Mouse (Mus musculus): ENCODE results near the gene H2-T24. TPM values are rescaled to one million over a fixed set of nuclear protein-coding genes. Genes with fewer than 3 reads are reported as not detected.
"Not testable (repeated sequence)": the region's sequence is repeated elsewhere in the genome, so short reads cannot be mapped to it uniquely, and the experiment has no call there.

H2-T24 gene
- 1.8 TPM in 2 replicates for polyA plus RNA-seq (2015; fragmentation: Nextera tagmentation; extraction: Ambion mirVana)

GRCm38 (mm10) chr17:36020191-36021073 is at the start of gene H2-T24:
Gene H2-T24, minus strand, starts transcription at chr17:36020560.
- H3K4me2 ChIP-seq (ENCODE audit: low read depth, low read length) = peak within 1 kb of the TSS; percentile 36; the same call in 1 of the 2 replicates
- peak within 1 kb of the TSS; percentile 51 for H3K27ac ChIP-seq (ENCODE audit: low read length)
- peak; percentile 86 for ATAC-seq
- H3K9ac ChIP-seq (ENCODE audit: low read depth, low read length) = no peak within 1 kb of the TSS
- 30% methylated on average over 15 of the region's 15 CpGs for WGBS
- H3K4me1 ChIP-seq (ENCODE audit: control insufficient read depth, insufficient read depth, low read length) = peaks cover 9% of the 10 kb centered on the region
- H3K9me3 ChIP-seq (ENCODE audit: control insufficient read depth, low read length) = no peaks in the 10 kb centered on the region
- H3K4me3 ChIP-seq (ENCODE audit: low read length) = peak within 1 kb of the TSS; percentile 18
- no peaks in the 10 kb centered on the region for H3K36me3 ChIP-seq (ENCODE audit: control insufficient read depth, insufficient read depth, low read length)
- H3K27me3 ChIP-seq (replicated peaks; ENCODE audit: control insufficient read depth, insufficient read depth, low read length) = no peaks in the 10 kb centered on the region

GRCm38 (mm10) chr17:36060829-36061228 is 40.5 kb upstream of the H2-T24 start:
- H3K9me3 ChIP-seq (ENCODE audit: control insufficient read depth, low read length) = no peaks in the 10 kb centered on the region
- H3K4me3 ChIP-seq (ENCODE audit: low read length) = no peak overlapping the region
- WGBS = 33% methylated on average over 2 of the region's 2 CpGs
- no peak overlapping the region for H3K27ac ChIP-seq (ENCODE audit: low read length)
- ATAC-seq = no peak
- H3K4me2 ChIP-seq (ENCODE audit: low read depth, low read length) = no peak overlapping the region
- H3K4me1 ChIP-seq (ENCODE audit: control insufficient read depth, insufficient read depth, low read length) = no peaks in the 10 kb centered on the region
- no peak overlapping the region for H3K9ac ChIP-seq (ENCODE audit: low read depth, low read length)
- no peaks in the 10 kb centered on the region for H3K27me3 ChIP-seq (replicated peaks; ENCODE audit: control insufficient read depth, insufficient read depth, low read length)
- H3K36me3 ChIP-seq (ENCODE audit: control insufficient read depth, insufficient read depth, low read length) = no peaks in the 10 kb centered on the region

- not testable (repeated sequence) for H3K4me3 ChIP-seq (ENCODE audit: low read length); H3K9ac ChIP-seq (ENCODE audit: low read depth, low read length); H3K9me3 ChIP-seq (ENCODE audit: control insufficient read depth, low read length); H3K27me3 ChIP-seq (replicated peaks; ENCODE audit: control insufficient read depth, insufficient read depth, low read length); H3K4me1 ChIP-seq (ENCODE audit: control insufficient read depth, insufficient read depth, low read length); H3K4me2 ChIP-seq (ENCODE audit: low read depth, low read length); H3K36me3 ChIP-seq (ENCODE audit: control insufficient read depth, insufficient read depth, low read length)
- peak; percentile 98 for ATAC-seq
- 41% methylated on average over 1 of the region's 1 CpGs for WGBS
- H3K27ac ChIP-seq (ENCODE audit: low read length) = peak within 1 kb of the TSS; percentile 48; the same call in 1 of the 2 replicates
These were observed 38.0 kb upstream of the H2-T24 start, which contains the start of gene Gm11127 for GRCm38 (mm10) chr17:36058362-36058761. Gene Gm11127, minus strand, starts transcription at chr17:36058371.

- peak overlapping the region; percentile 48; the same call in 1 of the 2 replicates for H3K27ac ChIP-seq (ENCODE audit: low read length)
- H3K9me3 ChIP-seq (ENCODE audit: control insufficient read depth, low read length); H3K27me3 ChIP-seq (replicated peaks; ENCODE audit: control insufficient read depth, insufficient read depth, low read length); H3K4me1 ChIP-seq (ENCODE audit: control insufficient read depth, insufficient read depth, low read length); H3K36me3 ChIP-seq (ENCODE audit: control insufficient read depth, insufficient read depth, low read length); H3K9ac ChIP-seq (ENCODE audit: low read depth, low read length); H3K4me2 ChIP-seq (ENCODE audit: low read depth, low read length); H3K4me3 ChIP-seq (ENCODE audit: low read length): not testable (repeated sequence)
- ATAC-seq = peak; percentile 15
- WGBS = 88% methylated on average over 24 of the region's 25 CpGs
These were observed 37.6 kb upstream of the H2-T24 start for GRCm38 (mm10) chr17:36057927-36058326.

- Histone ChIP-seq H3K4me2 (ENCODE audit: low read depth, low read length) (peak overlapping the region; percentile 45), H3K27ac (ENCODE audit: low read length) (no peak overlapping the region), H3K4me1 (ENCODE audit: control insufficient read depth, insufficient read depth, low read length) (0 out of 2 replicates have a peak, but pooled peaks cover 3% of the 10 kb centered on the region), H3K4me3 (ENCODE audit: low read length) (peak overlapping the region; percentile 40), H3K36me3 (ENCODE audit: control insufficient read depth, insufficient read depth, low read length) (no peaks in the 10 kb centered on the region), H3K9me3 (ENCODE audit: control insufficient read depth, low read length) (no peaks in the 10 kb centered on the region), H3K9ac (ENCODE audit: low read depth, low read length) (peak overlapping the region; percentile 60), H3K27me3 (replicated peaks; ENCODE audit: control insufficient read depth, insufficient read depth, low read length) (no peaks in the 10 kb centered on the region)
- ATAC-seq = no peak; the same call in 1 of the 2 replicates
- 83% methylated on average over 3 of the region's 3 CpGs for WGBS
These were observed 22.9 kb upstream of the H2-T24 start for GRCm38 (mm10) chr17:36043286-36043685.

- Histone ChIP-seq H3K9ac (ENCODE audit: low read depth, low read length) (peak within 1 kb of the TSS; percentile 60), H3K4me3 (ENCODE audit: low read length) (peak within 1 kb of the TSS; percentile 40), H3K4me2 (ENCODE audit: low read depth, low read length) (peak within 1 kb of the TSS; percentile 74)
- H3K27me3 ChIP-seq (replicated peaks; ENCODE audit: control insufficient read depth, insufficient read depth, low read length); H3K4me1 ChIP-seq (ENCODE audit: control insufficient read depth, insufficient read depth, low read length); H3K36me3 ChIP-seq (ENCODE audit: control insufficient read depth, insufficient read depth, low read length); H3K27ac ChIP-seq (ENCODE audit: low read length); H3K9me3 ChIP-seq (ENCODE audit: control insufficient read depth, low read length): not testable (repeated sequence)
- 3% methylated on average over 12 of the region's 12 CpGs for WGBS
- ATAC-seq = peak; percentile 98
These were observed 22.3 kb upstream of the H2-T24 start, which contains the start of the genes H2-T22 and Gm6034 for GRCm38 (mm10) chr17:36042610-36043169. Gene H2-T22, minus strand, starts transcription at chr17:36042747. Gene Gm6034, plus strand, starts transcription at chr17:36042961.

GRCm38 (mm10) chr17:36042055-36042454 is 21.7 kb upstream of the H2-T24 start:
- Histone ChIP-seq H3K4me3 (ENCODE audit: low read length) (peak overlapping the region; percentile 40), H3K4me2 (ENCODE audit: low read depth, low read length) (peak overlapping the region; percentile 74), H3K9ac (ENCODE audit: low read depth, low read length) (peak overlapping the region; percentile 55)
- H3K27ac ChIP-seq (ENCODE audit: low read length); H3K9me3 ChIP-seq (ENCODE audit: control insufficient read depth, low read length); H3K27me3 ChIP-seq (replicated peaks; ENCODE audit: control insufficient read depth, insufficient read depth, low read length); H3K4me1 ChIP-seq (ENCODE audit: control insufficient read depth, insufficient read depth, low read length); H3K36me3 ChIP-seq (ENCODE audit: control insufficient read depth, insufficient read depth, low read length): not testable (repeated sequence)
- ATAC-seq = peak; percentile 79
- WGBS = under 1% methylated on average over 19 of the region's 19 CpGs

- 90% methylated on average over 2 of the region's 2 CpGs for WGBS
- H3K4me1 ChIP-seq (ENCODE audit: control insufficient read depth, insufficient read depth, low read length); H3K9me3 ChIP-seq (ENCODE audit: control insufficient read depth, low read length); H3K36me3 ChIP-seq (ENCODE audit: control insufficient read depth, insufficient read depth, low read length); H3K4me2 ChIP-seq (ENCODE audit: low read depth, low read length); H3K9ac ChIP-seq (ENCODE audit: low read depth, low read length); ATAC-seq; H3K4me3 ChIP-seq (ENCODE audit: low read length); H3K27ac ChIP-seq (ENCODE audit: low read length); H3K27me3 ChIP-seq (replicated peaks; ENCODE audit: control insufficient read depth, insufficient read depth, low read length): not testable (repeated sequence)
These were observed 20.2 kb upstream of the H2-T24 start for GRCm38 (mm10) chr17:36040604-36041003.

GRCm38 (mm10) chr17:36036126-36036525 is 15.8 kb upstream of the H2-T24 start:
- not testable (repeated sequence) for H3K4me2 ChIP-seq (ENCODE audit: low read depth, low read length); ATAC-seq; H3K9ac ChIP-seq (ENCODE audit: low read depth, low read length); H3K27me3 ChIP-seq (replicated peaks; ENCODE audit: control insufficient read depth, insufficient read depth, low read length); H3K9me3 ChIP-seq (ENCODE audit: control insufficient read depth, low read length); H3K36me3 ChIP-seq (ENCODE audit: control insufficient read depth, insufficient read depth, low read length); H3K4me1 ChIP-seq (ENCODE audit: control insufficient read depth, insufficient read depth, low read length); H3K27ac ChIP-seq (ENCODE audit: low read length); H3K4me3 ChIP-seq (ENCODE audit: low read length)
- WGBS = 86% methylated on average over 13 of the region's 13 CpGs

Measured in intestine, embryonic 16.5 days (tissue).